Mouse (Mus musculus) embryonic facial prominence, embryonic 15.5 days (tissue): ENCODE data around the gene Wfdc11. TPM values are rescaled to one million over a fixed set of nuclear protein-coding genes. Genes with fewer than 3 reads are reported as not detected.

Experiments
- ATAC-seq: fragments of 200-750 bp; cut with Nextera tagmentation; 2 replicates; pipeline ENCODE4 v1.8.0; 2017; ENCODE audit warnings: low read depth, moderate TSS enrichment; ENCODE audit not compliant: insufficient number of reproducible peaks, low FRiP score, low TSS enrichment
- H3K27ac ChIP-seq: fragments of 300-500 bp; sonication (generic); replicated peaks from 2 replicates; pipeline ENCODE4 v1.5.1; 2015; ENCODE audit warnings: mild to moderate bottlenecking, inconsistent platforms
- H3K27me3 ChIP-seq: fragments of 300-500 bp; sonication (generic); 2 replicates; pipeline ENCODE4 v1.6.1; 2015; ENCODE audit warnings: inconsistent platforms
- H3K36me3 ChIP-seq: fragments of 300-500 bp; sonication (generic); 2 replicates; pipeline ENCODE4 v1.6.1; 2015; ENCODE audit warnings: mild to moderate bottlenecking, inconsistent platforms
- H3K4me1 ChIP-seq: fragments of 300-500 bp; sonication (generic); 2 replicates; pipeline ENCODE4 v1.6.1; 2015; ENCODE audit warnings: inconsistent platforms
- H3K4me2 ChIP-seq: fragments of 300-500 bp; sonication (generic); replicated peaks from 2 replicates; pipeline ENCODE4 v1.6.1; 2015; ENCODE audit warnings: mild to moderate bottlenecking, inconsistent platforms
- H3K4me3 ChIP-seq: fragments of 300-500 bp; sonication (generic); replicated peaks from 2 replicates; pipeline ENCODE4 v1.5.1; 2015; ENCODE audit warnings: mild to moderate bottlenecking, inconsistent platforms
- H3K9ac ChIP-seq: fragments of 300-500 bp; sonication (generic); 2 replicates; pipeline ENCODE4 v1.6.1; 2015; ENCODE audit warnings: inconsistent platforms
- H3K9me3 ChIP-seq: fragments of 300-500 bp; sonication (generic); replicated peaks from 2 replicates; pipeline ENCODE4 v1.6.1; 2016; ENCODE audit warnings: inconsistent platforms
- WGBS: fragments of 180-500 bp; shearing (Covaris S2); methylation state at CpG from one replicate; pipeline ENCODE4 v1.1.7; 2015; 5-methylcytosine and 5-hydroxymethylcytosine counted together
- polyA plus RNA-seq: library from polyadenylated mRNA; unstranded; fragments of >200 nt; fragmentation: Nextera tagmentation; extraction: Ambion mirVana; gene quantifications from 2 replicates; pipeline ENCODE4 v1.2.1, GENCODE M21; 2015

The Wfdc11 gene
- polyA plus RNA-seq, 1 experiment from 2014 or later, result not detected

- WGBS, result 19% methylated on average over 19 of the region's 19 CpGs
- peaks cover 6% of the 10 kb centered on the region; the same call in 1 of the 2 replicates for H3K4me1 ChIP-seq
- peak overlapping the region; percentile 33 for H3K4me3 ChIP-seq
- no peaks in the 10 kb centered on the region for H3K27me3 ChIP-seq
- H3K4me2 ChIP-seq, result peak overlapping the region; percentile 44
- no peaks in the 10 kb centered on the region for H3K9me3 ChIP-seq
- no peak overlapping the region for H3K9ac ChIP-seq
- H3K36me3 ChIP-seq, result no peaks in the 10 kb centered on the region
- no peak overlapping the region for H3K27ac ChIP-seq
- ATAC-seq, result no peak
Observed at GRCm38 (mm10) chr2:164678848-164679625, 5.2 kb upstream of the Wfdc11 start.

DNA sequence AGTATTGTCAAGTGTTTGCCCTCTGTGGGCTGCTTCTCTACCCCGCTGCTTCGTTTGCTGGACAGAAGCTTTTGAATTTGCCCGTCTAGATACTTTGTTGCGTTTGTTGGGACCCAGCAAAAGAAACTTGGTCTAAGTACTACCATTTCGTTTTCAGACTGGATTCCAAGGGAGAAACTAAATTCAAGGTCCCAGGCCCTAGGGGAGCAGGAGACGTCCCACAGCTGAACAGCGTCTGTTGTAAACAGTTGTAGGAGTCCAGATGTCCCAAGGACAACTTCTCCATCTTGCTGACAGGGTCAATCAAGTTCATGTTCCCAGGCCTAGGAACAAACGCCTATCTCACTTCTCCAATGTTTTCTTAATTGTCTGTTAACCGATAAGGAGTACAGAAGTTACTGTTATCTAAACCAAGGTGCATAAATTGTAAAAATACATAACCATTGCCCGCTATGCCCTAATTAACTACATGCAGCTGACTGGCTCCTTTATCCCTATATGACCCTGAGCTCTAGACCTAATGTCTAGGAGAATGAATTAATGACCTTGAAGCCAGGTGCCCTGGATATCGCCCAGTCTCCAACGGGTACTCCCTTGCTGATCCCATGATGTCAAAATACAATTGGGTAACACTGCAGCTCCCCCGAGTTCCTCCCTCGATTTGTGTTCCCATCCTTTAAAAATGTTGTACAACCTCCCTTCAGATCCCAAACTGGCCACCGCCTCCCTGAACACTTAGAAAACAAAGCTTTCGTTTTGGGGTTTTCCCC, 3.2 kb upstream of the Wfdc11 start:
- H3K27ac ChIP-seq, result no peak overlapping the region
- H3K4me3 ChIP-seq, result no peak overlapping the region
- H3K4me2 ChIP-seq, result no peak overlapping the region
- no peaks in the 10 kb centered on the region for H3K9me3 ChIP-seq
- WGBS, result 80% methylated on average over 16 of the region's 16 CpGs
- no peak for ATAC-seq
- peaks cover 6% of the 10 kb centered on the region; the same call in 1 of the 2 replicates for H3K4me1 ChIP-seq
- H3K36me3 ChIP-seq, result no peaks in the 10 kb centered on the region
- H3K27me3 ChIP-seq, result no peaks in the 10 kb centered on the region
- no peak overlapping the region for H3K9ac ChIP-seq

GRCm38 (mm10) chr2:164676103-164676502, 2.2 kb upstream of the Wfdc11 start:
- H3K27ac ChIP-seq, result no peak overlapping the region
- peaks cover 6% of the 10 kb centered on the region; the same call in 1 of the 2 replicates for H3K4me1 ChIP-seq
- H3K4me2 ChIP-seq, result no peak overlapping the region
- H3K27me3 ChIP-seq, result no peaks in the 10 kb centered on the region
- no peaks in the 10 kb centered on the region for H3K36me3 ChIP-seq
- WGBS, result 71% methylated on average over 7 of the region's 7 CpGs
- H3K9me3 ChIP-seq, result no peaks in the 10 kb centered on the region
- ATAC-seq, result no peak
- no peak overlapping the region for H3K9ac ChIP-seq
- no peak overlapping the region for H3K4me3 ChIP-seq

GRCm38 (mm10) chr2:164670938-164671337, 2.9 kb downstream of the Wfdc11 start:
- WGBS, result 21% methylated on average over 1 of the region's 1 CpGs
- no peak overlapping the region for H3K27ac ChIP-seq
- no peak for ATAC-seq
- H3K27me3 ChIP-seq, result no peaks in the 10 kb centered on the region
- H3K4me3 ChIP-seq, result no peak overlapping the region
- no peaks in the 10 kb centered on the region for H3K36me3 ChIP-seq
- no peak overlapping the region for H3K4me2 ChIP-seq
- H3K9ac ChIP-seq, result no peak overlapping the region
- H3K9me3 ChIP-seq, result no peaks in the 10 kb centered on the region
- H3K4me1 ChIP-seq, result no peaks in the 10 kb centered on the region

- H3K27me3 ChIP-seq, result no peaks in the 10 kb centered on the region
- no peak overlapping the region for H3K4me3 ChIP-seq
- no peaks in the 10 kb centered on the region for H3K36me3 ChIP-seq
- 82% methylated on average over 5 of the region's 5 CpGs for WGBS
- H3K4me2 ChIP-seq, result no peak overlapping the region
- no peaks in the 10 kb centered on the region for H3K4me1 ChIP-seq
- H3K9ac ChIP-seq, result no peak overlapping the region
- no peak overlapping the region for H3K27ac ChIP-seq
- no peak for ATAC-seq
- no peaks in the 10 kb centered on the region for H3K9me3 ChIP-seq
Observed at GRCm38 (mm10) chr2:164670261-164670660, 3.6 kb downstream of the Wfdc11 start.

DNA sequence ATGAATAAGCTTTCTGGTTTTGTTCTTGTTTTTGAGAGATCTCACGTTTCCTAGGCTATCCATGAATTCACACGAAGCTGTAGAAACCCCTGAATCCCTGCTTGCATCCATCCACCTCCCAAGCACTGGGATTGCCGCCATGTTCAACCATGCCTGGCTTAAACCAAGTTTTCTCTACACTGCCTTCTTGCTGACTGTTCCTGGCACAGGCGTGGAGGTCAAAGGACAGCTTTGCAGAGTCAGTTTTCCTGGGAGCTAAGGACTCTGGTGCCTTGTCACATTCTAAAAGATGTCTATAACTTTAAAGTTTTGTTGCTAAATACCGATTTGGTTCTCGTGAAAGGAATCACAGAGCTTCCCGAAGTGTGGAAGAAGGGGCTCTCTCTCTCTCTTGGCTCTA, 9.0 kb downstream of the Wfdc11 start:
- no peak overlapping the region for H3K4me3 ChIP-seq
- no peak overlapping the region for H3K9ac ChIP-seq
- WGBS, result 88% methylated on average over 7 of the region's 7 CpGs
- H3K36me3 ChIP-seq, result no peaks in the 10 kb centered on the region
- ATAC-seq, result no peak
- H3K4me1 ChIP-seq, result no peaks in the 10 kb centered on the region
- H3K27ac ChIP-seq, result no peak overlapping the region
- no peak overlapping the region for H3K4me2 ChIP-seq
- no peaks in the 10 kb centered on the region for H3K9me3 ChIP-seq
- no peaks in the 10 kb centered on the region for H3K27me3 ChIP-seq

DNA sequence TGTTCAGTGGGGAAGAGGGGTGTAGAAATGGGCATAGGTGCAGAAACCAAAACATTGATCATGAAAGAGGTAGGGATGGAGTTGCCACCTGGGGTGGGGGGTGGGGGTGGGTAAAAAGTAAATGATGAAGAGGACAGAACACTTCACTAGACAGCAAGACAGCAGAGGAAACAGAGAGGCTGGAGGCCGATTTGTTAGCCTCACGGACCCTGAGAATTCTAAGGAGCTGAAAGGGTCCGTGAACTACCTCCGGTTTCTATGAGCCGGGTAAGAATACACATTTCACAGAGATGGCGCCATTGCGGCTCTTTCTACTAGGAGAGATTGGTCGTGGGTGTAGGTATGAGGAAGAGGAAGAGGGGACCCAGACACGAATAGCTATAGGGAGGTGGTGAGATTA, 17.4 kb downstream of the Wfdc11 start, which contains the start of gene Wfdc9:
Wfdc9 (minus strand) TSS at position 101 of the 400 bp plus-strand sequence.
- Histone ChIP-seq H3K36me3 (no peaks in the 10 kb centered on the region), H3K4me1 (no peaks in the 10 kb centered on the region), H3K4me3 (no peak within 1 kb of the TSS), H3K27me3 (no peaks in the 10 kb centered on the region), H3K4me2 (no peak within 1 kb of the TSS), H3K9me3 (no peaks in the 10 kb centered on the region), H3K9ac (no peak within 1 kb of the TSS), H3K27ac (no peak within 1 kb of the TSS)
- WGBS, result 82% methylated on average over 9 of the region's 9 CpGs
- ATAC-seq, result no peak

DNA sequence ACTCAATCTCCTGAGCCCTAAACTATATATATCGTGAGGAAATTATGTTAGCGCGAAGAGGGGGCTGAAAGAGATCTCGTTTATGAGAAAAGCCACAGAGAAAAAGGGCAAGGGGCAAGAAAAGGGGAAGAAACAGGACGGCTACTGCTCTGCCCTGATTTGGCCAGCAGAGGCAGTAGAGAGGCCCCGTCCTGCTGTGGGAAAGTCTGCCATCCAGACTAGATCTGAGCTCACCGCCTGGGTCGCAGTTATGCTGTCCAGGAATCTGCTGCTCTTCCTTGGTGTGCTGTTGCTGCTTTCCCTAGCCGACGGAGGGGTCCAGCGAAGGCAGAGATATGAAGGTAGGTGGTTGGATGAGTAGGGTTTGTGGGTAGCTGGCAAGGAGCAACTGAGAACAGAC, 18.0 kb downstream of the Wfdc11 start, which contains the start of gene Wfdc10:
Wfdc10 (plus strand) TSS at position 189 of the 400 bp plus-strand sequence.
- no peak within 1 kb of the TSS for H3K27ac ChIP-seq
- 14% methylated on average over 11 of the region's 11 CpGs for WGBS
- no peaks in the 10 kb centered on the region for H3K36me3 ChIP-seq
- no peaks in the 10 kb centered on the region for H3K27me3 ChIP-seq
- no peaks in the 10 kb centered on the region for H3K9me3 ChIP-seq
- H3K4me1 ChIP-seq, result no peaks in the 10 kb centered on the region
- H3K4me3 ChIP-seq, result no peak within 1 kb of the TSS
- no peak; the same call in 1 of the 2 replicates for ATAC-seq
- H3K4me2 ChIP-seq, result no peak within 1 kb of the TSS
- no peak within 1 kb of the TSS for H3K9ac ChIP-seq

GRCm38 (mm10) chr2:164641881-164642673, 31.8 kb downstream of the Wfdc11 start:
- Histone ChIP-seq H3K9me3 (no peaks in the 10 kb centered on the region), H3K4me2 (no peak overlapping the region), H3K27me3 (no peaks in the 10 kb centered on the region), H3K4me3 (no peak overlapping the region), H3K4me1 (no peaks in the 10 kb centered on the region), H3K27ac (no peak overlapping the region), H3K9ac (no peak overlapping the region), H3K36me3 (no peaks in the 10 kb centered on the region)
- no peak for ATAC-seq
- WGBS, result 73% methylated on average over 13 of the region's 13 CpGs

DNA sequence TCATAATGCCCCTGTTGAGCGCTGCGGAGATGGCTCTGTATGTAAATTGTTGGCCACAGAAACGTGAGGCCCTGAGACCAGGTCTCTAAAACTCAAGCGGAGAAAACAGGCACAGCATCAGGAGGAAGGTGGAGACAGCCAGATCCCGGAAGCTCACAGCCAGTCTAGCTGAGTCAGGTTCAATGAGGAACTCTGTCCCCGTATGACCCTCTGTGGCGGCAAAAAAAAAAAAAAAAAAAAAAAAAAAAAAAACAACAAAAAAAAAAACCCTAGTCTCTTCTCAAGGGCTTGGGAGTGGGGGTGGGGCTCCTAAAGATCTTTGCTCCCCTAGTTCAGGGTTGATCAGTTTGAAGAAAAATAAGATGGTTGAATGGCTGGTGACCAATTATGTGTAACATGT, 32.8 kb downstream of the Wfdc11 start:
- Histone ChIP-seq H3K36me3 (no peaks in the 10 kb centered on the region), H3K4me3 (no peak overlapping the region), H3K27ac (no peak overlapping the region), H3K27me3 (no peaks in the 10 kb centered on the region), H3K9me3 (no peaks in the 10 kb centered on the region), H3K4me2 (no peak overlapping the region), H3K9ac (no peak overlapping the region), H3K4me1 (no peaks in the 10 kb centered on the region)
- no peak for ATAC-seq
- WGBS, result 68% methylated on average over 7 of the region's 7 CpGs

GRCm38 (mm10) chr2:164638696-164639095, 35.2 kb downstream of the Wfdc11 start, which contains the start of gene Wfdc16:
Gene Wfdc16, minus strand, starts transcription at chr2:164638796.
- Histone ChIP-seq H3K4me1 (no peaks in the 10 kb centered on the region), H3K36me3 (no peaks in the 10 kb centered on the region)
- WGBS, result 84% methylated on average over 3 of the region's 3 CpGs

More at GRCm38 (mm10) chr2:164638696-164639095, 35.2 kb downstream of the Wfdc11 start, which contains the start of gene Wfdc16:
- Histone ChIP-seq H3K27ac (no peak within 1 kb of the TSS), H3K4me2 (no peak within 1 kb of the TSS), H3K9me3 (no peaks in the 10 kb centered on the region), H3K9ac (no peak within 1 kb of the TSS), H3K4me3 (no peak within 1 kb of the TSS), H3K27me3 (no peaks in the 10 kb centered on the region)
- ATAC-seq, result no peak
